Mouse (Mus musculus) CH12.LX (cell line): ENCODE measurements around the gene Prelid3b. TPM values are rescaled to one million over a fixed set of nuclear protein-coding genes. Genes with fewer than 3 reads are reported as not detected.
A peak's percentile ranks its signal among the peaks of the same experiment; 100 is the strongest.

ENCODE experiments used
- DNase-seq: peaks from one replicate; pipeline ENCODE4 v3.0.0-alpha.2; 2013; ENCODE audit errors: extremely low read depth
- H3K27ac ChIP-seq: 2 replicates; pipeline ENCODE4 v1.5.1; 2012; ENCODE audit warnings: low read depth, mild to moderate bottlenecking, control low read depth, moderate library complexity; ENCODE audit not compliant: insufficient read depth
- H3K27me3 ChIP-seq: replicated peaks from 2 replicates; pipeline ENCODE3; 2012; ENCODE audit warnings: inconsistent platforms
- H3K36me3 ChIP-seq, 2 experiments: replicated peaks in 1 of 2; 2 replicates each; pipeline versions ENCODE3 to v1.6.1; 2012; ENCODE audit warnings: inconsistent platforms in 1 of 2, low read length in 1 of 2, mild to moderate bottlenecking in 1 of 2, mixed read lengths in 1 of 2, moderate library complexity in 1 of 2; ENCODE audit not compliant: control insufficient read depth in 1 of 2, insufficient read depth in 1 of 2
- H3K4me1 ChIP-seq, 2 experiments: 2 replicates each; pipeline ENCODE4 v1.6.1; 2012; ENCODE audit warnings: inconsistent platforms in 1 of 2, moderate library complexity in 1 of 2; ENCODE audit not compliant: insufficient read depth in 2 of 2, control insufficient read depth in 1 of 2
- H3K4me2 ChIP-seq: 2 replicates; pipeline ENCODE4 v1.6.1; 2012; ENCODE audit warnings: low read depth, mild to moderate bottlenecking, control low read depth; ENCODE audit not compliant: poor library complexity, insufficient read depth, severe bottlenecking
- H3K4me3 ChIP-seq, 3 experiments: fragments of 150-350 bp in 1 of 3; sonication (generic) in 1 of 3; replicated peaks in 1 of 3; 2 replicates each; pipeline versions ENCODE3 to v1.5.1; 2011 to 2012; ENCODE audit warnings: low read depth in 2 of 3, low read length in 2 of 3, mild to moderate bottlenecking in 2 of 3, moderate library complexity in 2 of 3, control low read depth in 1 of 3, improper control_type of control experiment in 1 of 3, inconsistent platforms in 1 of 3, mixed read lengths in 1 of 3; ENCODE audit not compliant: poor library complexity in 1 of 3
- H3K79me2 ChIP-seq: replicated peaks from 2 replicates; pipeline ENCODE4 v1.6.1; 2012; ENCODE audit warnings: mild to moderate bottlenecking, moderate library complexity; ENCODE audit not compliant: control insufficient read depth, poor library complexity, insufficient read depth, severe bottlenecking; ENCODE audit errors: extremely low read depth
- H3K9ac ChIP-seq: 2 replicates; pipeline ENCODE4 v1.6.1; 2012; ENCODE audit warnings: low read depth, mild to moderate bottlenecking, control low read depth, moderate library complexity; ENCODE audit not compliant: insufficient read depth
- H3K9me3 ChIP-seq: replicated peaks from 2 replicates; pipeline ENCODE3; 2012; ENCODE audit warnings: low read length, inconsistent platforms, mixed read lengths
- CHD1 ChIP-seq: IDR thresholded peaks from 2 replicates; pipeline ENCODE4 v1.6.1; 2012; ENCODE audit warnings: low read depth, low read length, improper control_type of control experiment, inconsistent platforms
- E2F4 ChIP-seq: IDR thresholded peaks from 2 replicates; pipeline ENCODE4 v1.6.1; 2011; ENCODE audit warnings: low read depth, low read length, improper control_type of control experiment; ENCODE audit not compliant: insufficient replicate concordance
- ELF1 ChIP-seq: IDR thresholded peaks from 2 replicates; pipeline ENCODE4 v1.6.1; 2014; ENCODE audit warnings: low read depth, mild to moderate bottlenecking, inconsistent platforms, low read length, improper control_type of control experiment
- EP300 ChIP-seq: IDR thresholded peaks from 2 replicates; pipeline ENCODE4 v1.6.1; 2011; ENCODE audit warnings: low read length, improper control_type of control experiment
- ETS1 ChIP-seq: conservative IDR thresholded peaks from 2 replicates; pipeline ENCODE4 v1.6.1; 2012; ENCODE audit warnings: low read depth, mild to moderate bottlenecking, inconsistent platforms, low read length, improper control_type of control experiment, moderate library complexity
- IRF4 ChIP-seq: IDR thresholded peaks from 2 replicates; pipeline ENCODE4 v1.6.1; 2014; ENCODE audit warnings: low read depth, mild to moderate bottlenecking, inconsistent platforms, low read length, improper control_type of control experiment
- JUN ChIP-seq: IDR thresholded peaks from 2 replicates; pipeline ENCODE4 v1.6.1; 2011; ENCODE audit warnings: low read depth, mild to moderate bottlenecking, low read length, improper control_type of control experiment, moderate library complexity; ENCODE audit not compliant: insufficient read depth
- JUND ChIP-seq: conservative IDR thresholded peaks from 2 replicates; pipeline ENCODE4 v1.6.1; 2011; ENCODE audit warnings: low read depth, low read length, improper control_type of control experiment
- KAT2A ChIP-seq: IDR thresholded peaks from 2 replicates; pipeline ENCODE4 v1.6.1; 2012; ENCODE audit warnings: low read length, improper control_type of control experiment, inconsistent platforms; ENCODE audit not compliant: insufficient replicate concordance
- MAX ChIP-seq: IDR thresholded peaks from 2 replicates; pipeline ENCODE4 v1.6.1; 2011; ENCODE audit warnings: low read length, improper control_type of control experiment
- POLR2AphosphoS2 ChIP-seq: IDR thresholded peaks from 2 replicates; pipeline ENCODE4 v1.6.1; 2011; ENCODE audit warnings: low read depth, low read length, improper control_type of control experiment
- TBP ChIP-seq: conservative IDR thresholded peaks from 2 replicates; pipeline ENCODE4 v1.6.1; 2011; ENCODE audit warnings: low read depth, low read length, improper control_type of control experiment
- TCF12 ChIP-seq: IDR thresholded peaks from 2 replicates; pipeline ENCODE4 v1.6.1; 2014; ENCODE audit warnings: low read depth, mild to moderate bottlenecking, inconsistent platforms, low read length, improper control_type of control experiment
- USF1 ChIP-seq: IDR thresholded peaks from 2 replicates; pipeline ENCODE4 v1.6.1; 2014; ENCODE audit warnings: low read depth, mild to moderate bottlenecking, inconsistent platforms, low read length, improper control_type of control experiment
- ZC3H11A ChIP-seq: IDR thresholded peaks from 2 replicates; pipeline ENCODE4 v1.6.1; 2012; ENCODE audit warnings: low read depth, mild to moderate bottlenecking, inconsistent platforms, low read length, improper control_type of control experiment
- ZMIZ1 ChIP-seq: IDR thresholded peaks from 2 replicates; pipeline ENCODE4 v1.6.1; 2012; ENCODE audit warnings: low read depth, mild to moderate bottlenecking, inconsistent platforms, low read length, improper control_type of control experiment
- ZNF384 ChIP-seq: IDR thresholded peaks from 2 replicates; pipeline ENCODE4 v1.6.1; 2012; ENCODE audit warnings: low read depth, low read length, improper control_type of control experiment, inconsistent platforms
- dilution Hi-C: fragments of 300-500 bp; cut with MboI; formaldehyde crosslinking; loops from 2 replicates; pipeline ENCODE4 v1.14.3; 2020; ENCODE audit warnings: low sequenced_read_pairs; ENCODE audit not compliant: extremely low pct_unique_long_range_greater_than_20kb, extremely low pct_ligation_motif_present
- in situ Hi-C: fragments of 300-500 bp; cut with MboI; formaldehyde crosslinking; loops from 3 replicates; pipeline ENCODE4 v1.14.3; 2019; ENCODE audit warnings: low sequenced_read_pairs, low pct_ligation_motif_present, low pct_unique_long_range_greater_than_20kb, mixed read lengths
- polyA plus RNA-seq: library from polyadenylated mRNA; unstranded; fragments of >175 nt; gene quantifications from 2 replicates; pipeline ENCODE4 v1.2.1, GENCODE M21; 2012; ENCODE audit warnings: low read depth; ENCODE audit not compliant: insufficient read length
- total RNA-seq, 2 experiments: library from RNA; depleted of rRNA; stranded (reverse); fragments of 300-350 nt in 1 of 2; fragments of >200 nt in 1 of 2; gene quantifications; 2 replicates each; pipeline ENCODE4 v1.2.3; 2012 to 2014

Prelid3b gene
- total and polyA plus RNA-seq, 3 experiments = 90.3 to 187 (median 179) TPM

GRCm38 (mm10) chr2:174514887-174515286, 42.0 kb upstream of the Prelid3b start:
- peaks cover 27 to 53% of the 10 kb centered on the region in 2 experiments for H3K4me1 ChIP-seq
- dilution Hi-C loops (no loop called here), in situ Hi-C loops (no loop called here)
- TF ChIP-seq CHD1 = no peak
- TF ChIP-seq ELF1 = no peak
- TF ChIP-seq JUND = peak; percentile 89
- TF ChIP-seq EP300 = peak; percentile 85
- TF ChIP-seq IRF4 = 0 out of 2 replicates have a peak, but pooled peaks have one; percentile 39
- TF ChIP-seq JUN = peak; percentile 75
- TF ChIP-seq ETS1 = peak; percentile 70
- H3K79me2 ChIP-seq = no peaks in the 10 kb centered on the region
- H3K9ac ChIP-seq = no peak overlapping the region
- DNase-seq = peak; percentile 39
- H3K27me3 ChIP-seq = no peaks in the 10 kb centered on the region
- peak overlapping the region; percentile 4; the same call in 1 of the 2 replicates for H3K4me2 ChIP-seq
- H3K27ac ChIP-seq = no peak overlapping the region
- no peaks in the 10 kb centered on the region for H3K36me3 ChIP-seq
- H3K4me3 ChIP-seq = no peak overlapping the region
- no peaks in the 10 kb centered on the region for H3K9me3 ChIP-seq

- no peaks in the 10 kb centered on the region for H3K27me3 ChIP-seq
- H3K9ac ChIP-seq = no peak overlapping the region
- TF ChIP-seq KAT2A (no peak), E2F4 (no peak), IRF4 (no peak), POLR2AphosphoS2 (no peak), ZNF384 (no peak), USF1 (no peak), MAX (no peak), TCF12 (no peak), ELF1 (no peak), JUND (no peak), ZMIZ1 (no peak), ZC3H11A (no peak), TBP (no peak)
- no peaks in the 10 kb centered on the region for H3K36me3 ChIP-seq
- H3K4me1 ChIP-seq = peaks cover 19 to 50% of the 10 kb centered on the region in 2 experiments
- in situ Hi-C loops (no loop called here), dilution Hi-C loops (no loop called here)
- H3K4me2 ChIP-seq = no peak overlapping the region
- no peaks in the 10 kb centered on the region for H3K9me3 ChIP-seq
- DNase-seq = no peak
- no peaks in the 10 kb centered on the region for H3K79me2 ChIP-seq
- no peak overlapping the region for H3K4me3 ChIP-seq
- no peak overlapping the region for H3K27ac ChIP-seq
These were observed 40.9 kb upstream of the Prelid3b start for GRCm38 (mm10) chr2:174513827-174514226.
